Mouse (Mus musculus): ENCODE results near the gene Pafah2. TPM values are rescaled to one million over a fixed set of nuclear protein-coding genes. Genes with fewer than 3 reads are reported as not detected.

Pafah2 gene
- polyA plus RNA-seq, 1 experiment from 2014 or later = 11.1 TPM

- peak overlapping the region; percentile 12 for H3K4me2 ChIP-seq (ENCODE audit: low read length)
Measured at GRCm38 (mm10) chr4:134402571-134403262, 6.6 kb downstream of the Pafah2 start.

GRCm38 (mm10) chr4:134403721-134404120, 7.6 kb downstream of the Pafah2 start:
- ATAC-seq (ENCODE audit: insufficient number of reproducible peaks, insufficient read depth, low FRiP score, low read depth) = no peak
- peaks cover 29 to 37% of the 10 kb centered on the region in 2 experiments for H3K4me1 ChIP-seq (ENCODE audit: control insufficient read depth in 2 of 2, insufficient read depth in 2 of 2, low read length in 2 of 2)
- WGBS = 42% methylated on average over 7 of the region's 7 CpGs
- H3K36me3 ChIP-seq (ENCODE audit: control insufficient read depth, insufficient read depth, low read length) = peaks cover 6% of the 10 kb centered on the region; the same call in 1 of the 2 replicates
- no peaks in the 10 kb centered on the region for H3K27me3 ChIP-seq (ENCODE audit: control insufficient read depth, insufficient read depth, low read length)
- no peaks in the 10 kb centered on the region for H3K9me3 ChIP-seq (ENCODE audit: control insufficient read depth, low read length)
- no peak overlapping the region for H3K4me2 ChIP-seq (ENCODE audit: low read length)
- H3K9ac ChIP-seq (ENCODE audit: low read length) = no peak overlapping the region
- no peak overlapping the region for H3K4me3 ChIP-seq (ENCODE audit: control insufficient read depth in 1 of 2, insufficient read depth in 1 of 2, low read depth in 1 of 2, low read length in 2 of 2)
- H3K27ac ChIP-seq (replicated peaks in 1 of 2; ENCODE audit: control insufficient read depth in 1 of 2, insufficient read depth in 1 of 2, low read depth in 2 of 2, low read length in 2 of 2) = no peak overlapping the region

More at GRCm38 (mm10) chr4:134402571-134403262, 6.6 kb downstream of the Pafah2 start:
- Histone ChIP-seq H3K27me3 (ENCODE audit: control insufficient read depth, insufficient read depth, low read length) (no peaks in the 10 kb centered on the region), H3K27ac (replicated peaks in 1 of 2; ENCODE audit: control insufficient read depth in 1 of 2, insufficient read depth in 1 of 2, low read depth in 2 of 2, low read length in 2 of 2) (peak overlapping the region; percentile 32 to 57), H3K9me3 (ENCODE audit: control insufficient read depth, low read length) (no peaks in the 10 kb centered on the region), H3K4me1 (ENCODE audit: control insufficient read depth in 2 of 2, insufficient read depth in 2 of 2, low read length in 2 of 2) (peaks cover 29 to 36% of the 10 kb centered on the region in 2 experiments), H3K36me3 (ENCODE audit: control insufficient read depth, insufficient read depth, low read length) (peaks cover 6% of the 10 kb centered on the region; the same call in 1 of the 2 replicates), H3K4me3 (ENCODE audit: control insufficient read depth in 1 of 2, insufficient read depth in 1 of 2, low read depth in 1 of 2, low read length in 2 of 2) (no peak overlapping the region), H3K9ac (ENCODE audit: low read length) (no peak overlapping the region)
- peak; percentile 60 for ATAC-seq (ENCODE audit: insufficient number of reproducible peaks, insufficient read depth, low FRiP score, low read depth)
- WGBS = 38% methylated on average over 16 of the region's 16 CpGs

DNA sequence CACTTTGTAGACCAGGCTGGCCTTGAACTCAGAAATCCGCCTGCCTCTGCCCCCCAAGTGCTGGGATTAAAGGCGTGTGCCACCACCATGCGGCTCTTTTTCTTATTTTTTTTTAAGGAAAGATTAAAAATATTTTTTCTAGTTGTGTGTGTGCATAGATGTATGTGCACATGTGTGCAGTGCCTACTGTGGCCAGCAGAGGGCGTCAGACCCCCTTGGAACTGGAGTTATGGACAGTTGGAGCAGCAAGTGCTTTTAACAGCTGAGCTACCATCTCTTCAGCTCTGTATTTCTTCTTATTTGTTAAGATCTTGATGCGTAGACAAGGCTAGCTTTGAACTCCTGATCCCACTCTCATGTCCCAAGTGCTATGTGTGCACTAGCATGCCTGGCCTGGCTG, 13.2 kb downstream of the Pafah2 start:
- Histone ChIP-seq H3K36me3 (ENCODE audit: control insufficient read depth, insufficient read depth, low read length) (peaks cover 17% of the 10 kb centered on the region), H3K4me1 (ENCODE audit: control insufficient read depth in 2 of 2, insufficient read depth in 2 of 2, low read length in 2 of 2) (peaks cover 3 to 12% of the 10 kb centered on the region in 2 experiments; a peak in 2 of 4 replicates), H3K9me3 (ENCODE audit: control insufficient read depth, low read length) (no peaks in the 10 kb centered on the region), H3K27me3 (ENCODE audit: control insufficient read depth, insufficient read depth, low read length) (no peaks in the 10 kb centered on the region), H3K4me2 (ENCODE audit: low read length) (no peak overlapping the region), H3K27ac (replicated peaks in 1 of 2; ENCODE audit: control insufficient read depth in 1 of 2, insufficient read depth in 1 of 2, low read depth in 2 of 2, low read length in 2 of 2) (no peak overlapping the region), H3K4me3 (ENCODE audit: control insufficient read depth in 1 of 2, insufficient read depth in 1 of 2, low read depth in 1 of 2, low read length in 2 of 2) (no peak overlapping the region), H3K9ac (ENCODE audit: low read length) (no peak overlapping the region)
- no peak for ATAC-seq (ENCODE audit: insufficient number of reproducible peaks, insufficient read depth, low FRiP score, low read depth)
- 68% methylated on average over 5 of the region's 5 CpGs for whole genome bisulfite sequencing

DNA sequence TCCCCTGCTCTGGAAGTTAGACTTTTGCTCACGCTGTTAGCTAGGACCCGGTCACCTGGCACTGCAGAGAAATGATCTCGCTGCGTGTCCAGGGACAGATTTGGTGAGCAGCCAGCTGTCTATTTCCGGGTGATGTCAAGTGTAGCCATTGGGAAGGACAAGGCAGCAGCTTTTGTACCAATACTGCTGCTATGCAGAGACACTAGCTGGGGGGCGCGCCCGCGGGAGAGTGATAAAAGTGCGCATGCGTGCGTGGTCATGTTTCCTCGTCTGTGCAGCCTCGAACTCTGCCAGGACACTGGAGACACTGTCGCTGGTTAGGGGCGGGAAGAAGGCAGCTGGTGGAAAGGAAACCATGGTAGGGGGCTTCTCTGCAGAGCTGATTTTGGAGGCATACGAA, 20.1 kb downstream of the Pafah2 start:
- Histone ChIP-seq H3K27me3 (ENCODE audit: control insufficient read depth, insufficient read depth, low read length) (no peaks in the 10 kb centered on the region), H3K9me3 (ENCODE audit: control insufficient read depth, low read length) (no peaks in the 10 kb centered on the region), H3K4me1 (ENCODE audit: control insufficient read depth in 2 of 2, insufficient read depth in 2 of 2, low read length in 2 of 2) (peaks cover 13 to 27% of the 10 kb centered on the region in 2 experiments), H3K4me3 (ENCODE audit: control insufficient read depth in 1 of 2, insufficient read depth in 1 of 2, low read depth in 1 of 2, low read length in 2 of 2) (no peak overlapping the region), H3K27ac (replicated peaks in 1 of 2; ENCODE audit: control insufficient read depth in 1 of 2, insufficient read depth in 1 of 2, low read depth in 2 of 2, low read length in 2 of 2) (peak overlapping the region in 1 of 2 experiments; percentile 25; a peak in 2 of 4 replicates), H3K36me3 (ENCODE audit: control insufficient read depth, insufficient read depth, low read length) (peaks cover 41% of the 10 kb centered on the region), H3K4me2 (ENCODE audit: low read length) (peak overlapping the region; percentile 25), H3K9ac (ENCODE audit: low read length) (peak overlapping the region; percentile 13; the same call in 1 of the 2 replicates)
- WGBS = 48% methylated on average over 17 of the region's 17 CpGs
- ATAC-seq (ENCODE audit: insufficient number of reproducible peaks, insufficient read depth, low FRiP score, low read depth) = no peak

- ATAC-seq (ENCODE audit: insufficient number of reproducible peaks, insufficient read depth, low FRiP score, low read depth) = no peak
- peak overlapping the region; percentile 25 for H3K4me2 ChIP-seq (ENCODE audit: low read length)
- H3K4me1 ChIP-seq (ENCODE audit: control insufficient read depth in 2 of 2, insufficient read depth in 2 of 2, low read length in 2 of 2) = peaks cover 13 to 25% of the 10 kb centered on the region in 2 experiments
- H3K27me3 ChIP-seq (ENCODE audit: control insufficient read depth, insufficient read depth, low read length) = no peaks in the 10 kb centered on the region
- peak overlapping the region in 1 of 2 experiments; percentile 25; a peak in 2 of 4 replicates for H3K27ac ChIP-seq (replicated peaks in 1 of 2; ENCODE audit: control insufficient read depth in 1 of 2, insufficient read depth in 1 of 2, low read depth in 2 of 2, low read length in 2 of 2)
- H3K4me3 ChIP-seq (ENCODE audit: control insufficient read depth in 1 of 2, insufficient read depth in 1 of 2, low read depth in 1 of 2, low read length in 2 of 2) = no peak overlapping the region
- H3K9me3 ChIP-seq (ENCODE audit: control insufficient read depth, low read length) = no peaks in the 10 kb centered on the region
- 48% methylated on average over 15 of the region's 15 CpGs for WGBS
- peaks cover 39% of the 10 kb centered on the region for H3K36me3 ChIP-seq (ENCODE audit: control insufficient read depth, insufficient read depth, low read length)
- H3K9ac ChIP-seq (ENCODE audit: low read length) = peak overlapping the region; percentile 25; the same call in 1 of the 2 replicates
Measured at GRCm38 (mm10) chr4:134416602-134417001, 20.5 kb downstream of the Pafah2 start.

- Histone ChIP-seq H3K4me3 (ENCODE audit: control insufficient read depth in 1 of 2, insufficient read depth in 1 of 2, low read depth in 1 of 2, low read length in 2 of 2) (no peak overlapping the region), H3K27ac (replicated peaks in 1 of 2; ENCODE audit: control insufficient read depth in 1 of 2, insufficient read depth in 1 of 2, low read depth in 2 of 2, low read length in 2 of 2) (peak overlapping the region in 1 of 2 experiments; percentile 25; a peak in 2 of 4 replicates), H3K36me3 (ENCODE audit: control insufficient read depth, insufficient read depth, low read length) (peaks cover 37% of the 10 kb centered on the region), H3K9me3 (ENCODE audit: control insufficient read depth, low read length) (no peaks in the 10 kb centered on the region), H3K9ac (ENCODE audit: low read length) (peak overlapping the region; percentile 25; the same call in 1 of the 2 replicates), H3K27me3 (ENCODE audit: control insufficient read depth, insufficient read depth, low read length) (no peaks in the 10 kb centered on the region), H3K4me2 (ENCODE audit: low read length) (no peak overlapping the region), H3K4me1 (ENCODE audit: control insufficient read depth in 2 of 2, insufficient read depth in 2 of 2, low read length in 2 of 2) (peaks cover 13 to 20% of the 10 kb centered on the region in 2 experiments)
- ATAC-seq (ENCODE audit: insufficient number of reproducible peaks, insufficient read depth, low FRiP score, low read depth) = no peak
- 62% methylated on average over 7 of the region's 7 CpGs for WGBS
Measured at GRCm38 (mm10) chr4:134417111-134417510, 21.0 kb downstream of the Pafah2 start.

- Histone ChIP-seq H3K27me3 (ENCODE audit: control insufficient read depth, insufficient read depth, low read length) (no peaks in the 10 kb centered on the region), H3K9me3 (ENCODE audit: control insufficient read depth, low read length) (no peaks in the 10 kb centered on the region), H3K4me1 (ENCODE audit: control insufficient read depth in 2 of 2, insufficient read depth in 2 of 2, low read length in 2 of 2) (peaks cover 0 to 4% of the 10 kb centered on the region in 2 experiments; a peak in 2 of 4 replicates), H3K4me3 (ENCODE audit: control insufficient read depth in 1 of 2, insufficient read depth in 1 of 2, low read depth in 1 of 2, low read length in 2 of 2) (no peak overlapping the region), H3K4me2 (ENCODE audit: low read length) (no peak overlapping the region), H3K27ac (replicated peaks in 1 of 2; ENCODE audit: control insufficient read depth in 1 of 2, insufficient read depth in 1 of 2, low read depth in 2 of 2, low read length in 2 of 2) (no peak overlapping the region), H3K9ac (ENCODE audit: low read length) (no peak overlapping the region), H3K36me3 (ENCODE audit: control insufficient read depth, insufficient read depth, low read length) (peaks cover 59% of the 10 kb centered on the region)
- 64% methylated on average over 11 of the region's 11 CpGs for WGBS
- ATAC-seq (ENCODE audit: insufficient number of reproducible peaks, insufficient read depth, low FRiP score, low read depth) = no peak
Measured at GRCm38 (mm10) chr4:134421971-134422370, 25.9 kb downstream of the Pafah2 start.
